Mouse (Mus musculus) gastrocnemius, adult 18-20 months (tissue): ENCODE data around the gene Tmx1. TPM values are rescaled to one million over a fixed set of nuclear protein-coding genes. Genes with fewer than 3 reads are reported as not detected.

Experiments used
- DNase-seq: peaks from one replicate; pipeline ENCODE4 v3.0.0; 2021; ENCODE audit warnings: low spot score
- long read RNA-seq, 2 experiments: library from polyadenylated mRNA; stranded (forward); transcript quantifications; one replicate each; pipeline ENCODE4 v2.0.0; 2021
- total RNA-seq, 2 experiments: library from RNA; stranded (reverse); gene quantifications; 2 replicates each; pipeline ENCODE4 v1.2.3; 2021

Gene Tmx1
- 10 to 100 TPM; 10.9 to 11.1 TPM for total RNA-seq
- long read RNA-seq, experiment 1, transcript Tmx1-201 (8 exons, 2,795 nt), result major isoform, 7 of 9 reads
- long read RNA-seq, experiment 1, partial matches to known transcripts, result 0 of 9 reads
- long read RNA-seq, experiment 1, other reads (novel, unspliced or antisense), result 2 of 9 reads
- long read RNA-seq, experiment 2, transcript Tmx1-201 (8 exons, 2,795 nt), result major isoform, 6 of 7 reads
- long read RNA-seq, experiment 2, partial matches to known transcripts, result 0 of 7 reads
- long read RNA-seq, experiment 2, other reads (novel, unspliced or antisense), result 1 of 7 reads

DNA sequence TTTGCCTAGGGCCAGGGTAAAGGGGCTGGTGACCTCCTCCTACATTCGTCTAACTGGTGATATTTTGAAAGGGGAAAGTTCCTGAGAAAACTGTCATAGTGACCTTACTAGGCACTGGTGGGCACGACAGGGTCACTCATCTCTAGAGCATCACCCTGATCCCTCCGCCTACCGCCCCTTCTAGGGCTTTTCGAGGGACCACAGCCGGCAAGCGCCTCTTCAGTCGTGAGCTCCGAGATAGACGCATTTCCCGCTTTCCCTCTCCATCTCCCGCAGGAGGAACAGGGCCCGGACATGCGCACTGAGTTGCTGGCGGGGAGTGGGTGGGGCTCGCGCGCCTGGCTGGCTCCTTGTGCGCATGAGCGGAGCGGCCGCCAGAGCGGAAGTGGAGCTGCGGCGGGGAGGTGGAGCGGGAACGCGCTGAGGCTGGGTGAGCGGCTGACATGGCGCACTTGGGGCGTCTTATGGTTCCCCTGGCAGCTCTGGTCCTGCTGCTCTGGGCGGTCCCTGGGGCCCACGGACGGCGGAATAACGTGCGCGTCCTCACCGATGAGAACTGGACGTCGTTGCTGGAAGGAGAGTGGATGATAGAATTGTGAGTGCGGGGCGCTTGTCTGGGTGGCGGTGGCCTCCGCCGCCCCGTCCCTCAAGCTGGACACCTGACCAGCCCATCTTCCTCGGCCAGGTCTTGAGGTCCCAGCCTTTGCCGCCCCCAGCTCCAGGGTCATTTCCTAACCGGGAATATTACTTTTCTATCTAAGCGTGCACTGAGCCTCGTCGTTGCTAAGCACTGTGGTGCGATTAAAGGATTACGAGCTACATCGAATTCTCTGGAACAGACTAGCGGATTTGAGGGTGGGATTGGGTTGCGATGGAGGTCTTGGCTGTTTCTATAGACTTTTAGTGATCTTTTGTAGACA, at the start of gene Tmx1:
TSS of gene Tmx1 (plus strand) at position 370 of the 920 bp plus-strand sequence.
- peak; percentile 97 for DNase-seq

DNA sequence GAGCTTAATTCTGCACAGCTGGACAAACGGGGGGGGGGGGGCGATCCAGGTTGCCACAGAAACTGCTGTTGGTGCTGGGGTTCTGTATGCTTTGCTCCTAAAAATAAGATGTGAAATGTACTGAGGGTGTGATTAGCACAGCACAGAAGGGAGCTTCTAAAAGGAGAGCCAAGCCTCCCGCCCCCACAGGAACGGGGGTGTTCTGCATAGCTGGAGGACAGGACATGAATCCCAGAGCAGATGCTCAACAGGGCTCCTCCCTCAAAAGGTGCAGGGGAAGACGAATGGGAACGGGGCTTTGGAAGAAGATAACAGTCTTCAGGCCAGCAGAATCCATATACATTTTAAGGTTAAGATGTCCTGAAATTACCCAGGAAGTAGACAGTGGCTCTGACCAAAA, 48.6 kb upstream of the Tmx1 start:
- no peak for DNase-seq

- DNase-seq, result no peak
Measured at GRCm38 (mm10) chr12:70408396-70408795, 44.5 kb upstream of the Tmx1 start.

- no peak for DNase-seq
Measured at GRCm38 (mm10) chr12:70409600-70409999, 43.3 kb upstream of the Tmx1 start.

GRCm38 (mm10) chr12:70420216-70420615, 32.7 kb upstream of the Tmx1 start:
- DNase-seq, result no peak

DNA sequence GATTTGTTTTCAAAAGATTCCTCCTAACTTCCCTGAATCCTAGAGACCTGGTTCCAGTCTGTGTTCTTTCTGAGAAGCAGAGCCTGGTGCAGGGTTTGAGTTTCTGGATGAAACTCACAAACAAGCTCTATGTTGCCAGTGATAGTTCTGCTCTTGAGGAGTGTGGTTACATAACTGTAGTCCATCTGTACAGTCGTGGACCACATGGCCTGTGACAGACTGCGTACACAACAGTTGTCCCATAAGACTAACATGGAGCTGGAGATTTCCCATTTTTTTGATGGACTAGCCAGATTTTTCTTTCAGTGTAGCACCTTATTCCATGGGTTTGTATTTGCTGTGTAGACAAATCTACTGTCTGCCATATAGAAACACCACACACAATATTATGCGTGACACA, 31.9 kb upstream of the Tmx1 start:
- no peak for DNase-seq

DNA sequence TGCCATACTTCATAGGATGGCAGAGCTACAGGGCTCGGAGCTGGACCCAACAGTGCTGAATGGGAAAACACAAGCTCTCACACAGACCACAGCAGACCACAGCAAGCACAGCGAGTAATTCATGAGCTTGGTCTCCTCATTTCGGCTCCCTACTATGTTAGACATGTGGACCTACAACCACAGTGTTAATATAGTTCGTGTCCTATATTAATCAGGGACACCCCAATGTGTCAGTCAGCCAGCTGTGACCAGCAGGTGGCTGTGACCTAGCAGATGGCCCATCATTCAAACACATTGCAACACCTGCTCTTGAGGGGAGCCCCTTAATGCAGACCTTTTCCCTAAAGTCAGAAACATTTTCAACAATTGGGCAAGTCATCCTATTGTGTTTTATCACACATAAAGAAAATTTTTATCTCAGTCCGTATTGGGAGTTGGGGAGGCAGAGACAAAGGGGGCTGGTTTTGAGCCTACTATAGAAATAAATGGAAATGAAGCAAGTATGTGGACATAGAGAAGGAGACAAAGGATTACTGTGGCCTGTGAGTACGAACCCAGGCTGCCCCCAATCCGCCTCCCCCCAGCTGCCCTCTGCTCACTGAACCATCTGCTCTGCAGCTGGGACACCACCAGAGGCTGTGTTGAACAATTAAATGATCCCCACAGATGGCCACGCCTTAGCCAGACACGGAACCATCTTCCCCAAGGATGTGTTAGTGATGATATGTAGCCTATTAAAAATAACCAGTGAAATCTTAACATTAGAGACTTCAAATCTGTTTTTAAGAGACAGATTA, 30.4 kb upstream of the Tmx1 start:
- no peak for DNase-seq

DNA sequence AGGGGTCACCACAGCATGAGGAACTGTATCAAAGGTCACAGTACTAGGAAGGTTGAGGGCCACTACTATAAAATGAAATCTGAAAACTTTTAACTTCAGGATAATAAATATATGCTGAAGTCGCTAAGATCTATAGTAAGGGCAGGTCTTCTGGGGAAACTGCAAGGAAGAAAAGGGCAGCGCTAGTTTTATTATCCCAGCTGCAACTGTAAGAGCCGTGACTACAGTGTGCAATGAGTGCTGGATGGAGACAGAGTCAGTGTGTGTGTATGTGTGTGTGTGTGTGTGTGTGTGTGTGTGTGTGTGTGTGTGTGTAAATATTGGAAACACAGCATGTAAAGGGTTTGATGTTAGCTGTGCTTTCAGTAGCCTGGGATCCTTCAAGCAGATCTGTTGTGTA, 25.0 kb upstream of the Tmx1 start:
- no peak for DNase-seq

DNA sequence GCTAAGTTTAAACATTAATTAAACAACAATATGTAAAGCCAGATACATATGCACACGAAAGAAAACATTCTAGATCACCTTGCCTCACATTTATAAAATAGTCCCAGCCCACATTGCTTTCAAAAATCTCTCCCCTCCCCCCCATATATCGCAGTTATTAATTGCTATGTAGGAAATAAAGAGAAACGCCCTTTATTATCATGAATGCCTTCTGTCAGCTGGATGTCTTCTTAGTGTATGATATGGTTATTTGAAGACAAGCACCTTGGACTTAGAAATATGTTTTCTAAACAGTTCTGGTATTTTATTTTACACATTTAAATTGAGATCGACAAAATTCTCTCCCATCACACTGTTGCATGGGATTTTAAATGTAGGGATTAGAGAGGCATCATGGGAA, 23.3 kb upstream of the Tmx1 start:
- no peak for DNase-seq

DNA sequence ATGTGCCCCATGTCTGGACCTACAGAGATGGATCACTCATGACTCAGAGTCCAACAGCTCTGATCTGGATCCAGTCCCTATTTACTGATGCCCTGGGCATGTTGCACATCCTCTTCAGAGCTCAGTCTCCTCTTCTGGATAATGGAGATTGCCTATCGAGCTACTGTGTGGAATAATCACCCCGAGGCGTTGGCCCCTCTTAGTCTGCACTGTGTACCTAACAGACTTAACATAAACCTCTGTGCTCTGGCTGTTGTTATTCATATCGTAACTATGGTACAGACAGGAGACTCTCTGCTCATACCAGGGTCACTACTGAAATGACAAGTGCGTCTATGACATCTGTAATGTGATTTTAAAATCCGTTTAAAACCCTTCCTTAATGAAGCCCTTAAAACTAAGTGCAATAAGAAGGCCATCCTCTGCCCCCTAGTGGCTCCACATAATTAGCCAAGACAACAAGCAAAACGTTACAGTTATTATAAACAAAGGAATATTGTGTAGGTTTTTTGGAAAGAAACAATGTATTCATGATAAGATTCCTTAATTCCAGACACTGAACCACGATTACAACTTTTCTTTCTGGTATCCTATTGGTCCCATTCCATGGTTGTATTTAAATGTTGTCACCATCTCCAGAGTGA, 22.5 kb upstream of the Tmx1 start:
- DNase-seq, result no peak

- no peak for DNase-seq
Measured at GRCm38 (mm10) chr12:70431428-70431827, 21.5 kb upstream of the Tmx1 start.

DNA sequence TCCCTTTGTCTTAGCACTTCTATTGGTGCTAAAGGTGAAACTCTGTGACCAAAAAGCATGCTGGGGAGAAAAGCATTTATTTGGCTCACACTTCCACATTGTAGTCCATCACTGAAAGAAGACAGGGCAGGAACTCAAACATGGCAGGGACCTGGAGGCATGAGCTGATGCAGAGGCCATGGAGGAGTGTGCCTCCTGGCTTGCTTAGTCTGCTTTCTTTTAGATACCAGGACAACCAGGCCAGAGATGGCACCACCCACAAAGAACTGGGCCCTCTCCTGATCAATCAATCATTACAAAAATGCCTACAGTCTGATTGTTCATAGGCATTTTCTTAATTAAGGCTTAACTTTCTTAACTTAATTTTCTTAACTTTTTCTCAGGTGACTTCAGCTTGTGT, 2.9 kb upstream of the Tmx1 start:
- no peak for DNase-seq

DNA sequence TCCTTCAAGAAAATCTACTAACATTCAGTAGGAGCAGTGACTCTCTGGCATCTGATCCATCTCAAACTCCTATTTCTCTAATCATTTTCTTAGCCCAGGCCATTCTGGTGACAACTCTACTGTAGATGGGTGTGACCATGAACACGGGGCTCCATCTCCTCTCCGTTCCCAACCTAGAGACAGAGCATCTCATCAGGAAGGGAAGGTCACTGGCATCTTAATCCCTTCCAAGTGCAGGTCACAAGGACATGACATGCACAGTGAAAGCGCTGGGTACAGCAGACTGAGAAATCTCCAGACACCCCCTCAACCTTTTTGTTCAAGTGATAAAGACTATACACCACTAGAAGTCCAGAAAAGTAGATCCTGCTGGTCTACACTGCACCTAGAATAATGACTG, 1.4 kb upstream of the Tmx1 start:
- no peak for DNase-seq

- DNase-seq, result no peak
Measured at GRCm38 (mm10) chr12:70452143-70452542, 752 bp upstream of the Tmx1 start.

- DNase-seq, result no peak
Measured at GRCm38 (mm10) chr12:70455226-70455625, 2.3 kb downstream of the Tmx1 start.

GRCm38 (mm10) chr12:70459546-70459945, 6.7 kb downstream of the Tmx1 start:
- no peak for DNase-seq

- no peak for DNase-seq
Measured at GRCm38 (mm10) chr12:70464016-70464415, 11.1 kb downstream of the Tmx1 start.

DNA sequence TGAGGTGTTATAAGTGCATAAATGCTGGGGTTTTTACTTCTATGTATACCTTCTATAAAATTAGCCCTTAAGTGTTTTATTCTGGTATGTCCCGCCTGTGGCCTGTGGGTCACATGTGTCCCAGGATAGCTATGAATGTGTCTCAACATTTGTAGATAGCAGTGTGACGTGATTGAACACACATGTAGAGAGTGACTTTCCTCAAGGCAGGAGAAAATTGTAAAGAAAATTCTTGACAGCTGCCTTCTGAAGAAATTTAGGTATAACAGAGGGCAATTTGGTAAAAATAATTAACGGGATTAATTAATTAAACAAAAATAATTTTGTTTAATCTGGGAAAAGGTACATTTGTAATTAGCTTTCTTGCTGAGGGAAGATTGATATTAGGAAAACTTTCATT, 22.4 kb downstream of the Tmx1 start:
- no peak for DNase-seq

GRCm38 (mm10) chr12:70476884-70477576, 24.1 kb downstream of the Tmx1 start:
- no peak for DNase-seq

GRCm38 (mm10) chr12:70477593-70478287, 24.8 kb downstream of the Tmx1 start:
- peak; percentile 73 for DNase-seq
